Mouse (Mus musculus) central nervous system, embryonic 18 days (tissue): ENCODE data around the gene Olfr569. TPM values are rescaled to one million over a fixed set of nuclear protein-coding genes. Genes with fewer than 3 reads are reported as not detected.

Experiments
- polyA plus RNA-seq: library from polyadenylated mRNA; depleted of rRNA; stranded (reverse); fragments of >200 nt; gene quantifications from 2 replicates; pipeline ENCODE4 v1.2.3, GENCODE M21; 2012; rRNA removed

Olfr569 gene
- not detected in 2 replicates for polyA plus RNA-seq

DNA sequence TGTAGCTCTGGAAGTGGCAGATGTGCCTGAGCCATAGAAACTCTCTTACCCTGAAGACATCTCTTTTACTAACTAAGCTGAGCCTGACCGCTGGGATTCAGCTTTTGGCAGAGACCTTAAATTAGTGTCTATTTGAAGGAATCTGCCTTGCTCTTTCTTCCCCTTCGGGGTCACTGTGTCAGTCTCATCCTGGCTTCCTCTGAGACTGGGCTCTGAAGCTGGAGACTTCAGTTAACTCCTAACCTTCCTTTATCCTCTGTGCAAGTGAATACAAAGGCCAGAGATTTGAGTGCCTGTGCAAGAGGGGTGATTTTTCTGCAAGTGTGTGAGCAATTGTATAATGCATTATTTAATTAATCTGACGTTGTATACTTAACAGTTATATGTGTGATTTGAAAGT, at the start of gene Olfr569:
Gene Olfr569, minus strand, starts transcription at position 101 of the 400 bp plus-strand sequence.

DNA sequence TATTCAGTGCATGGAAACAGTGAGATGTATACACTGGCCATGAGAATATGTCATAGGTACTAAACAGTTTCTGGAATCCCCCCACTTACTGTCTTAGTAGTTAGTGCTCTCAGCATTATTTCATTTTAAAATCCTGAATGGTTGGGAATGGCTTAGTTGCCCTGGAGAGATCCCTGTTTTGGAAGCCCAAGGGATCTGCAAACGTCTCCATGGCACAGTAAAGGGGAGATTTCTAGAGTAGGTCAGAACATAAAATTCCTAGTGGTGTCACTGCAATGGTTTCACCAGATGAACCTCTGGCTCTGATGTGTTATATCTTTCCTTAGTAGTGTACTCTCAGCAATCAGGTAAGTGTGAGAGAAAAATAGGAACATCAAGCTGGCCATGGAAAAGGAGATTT, 33.4 kb upstream of the Olfr569 start, which contains the start of gene Olfr572:
Gene Olfr572, plus strand, starts transcription at position 301 of the 400 bp plus-strand sequence.

DNA sequence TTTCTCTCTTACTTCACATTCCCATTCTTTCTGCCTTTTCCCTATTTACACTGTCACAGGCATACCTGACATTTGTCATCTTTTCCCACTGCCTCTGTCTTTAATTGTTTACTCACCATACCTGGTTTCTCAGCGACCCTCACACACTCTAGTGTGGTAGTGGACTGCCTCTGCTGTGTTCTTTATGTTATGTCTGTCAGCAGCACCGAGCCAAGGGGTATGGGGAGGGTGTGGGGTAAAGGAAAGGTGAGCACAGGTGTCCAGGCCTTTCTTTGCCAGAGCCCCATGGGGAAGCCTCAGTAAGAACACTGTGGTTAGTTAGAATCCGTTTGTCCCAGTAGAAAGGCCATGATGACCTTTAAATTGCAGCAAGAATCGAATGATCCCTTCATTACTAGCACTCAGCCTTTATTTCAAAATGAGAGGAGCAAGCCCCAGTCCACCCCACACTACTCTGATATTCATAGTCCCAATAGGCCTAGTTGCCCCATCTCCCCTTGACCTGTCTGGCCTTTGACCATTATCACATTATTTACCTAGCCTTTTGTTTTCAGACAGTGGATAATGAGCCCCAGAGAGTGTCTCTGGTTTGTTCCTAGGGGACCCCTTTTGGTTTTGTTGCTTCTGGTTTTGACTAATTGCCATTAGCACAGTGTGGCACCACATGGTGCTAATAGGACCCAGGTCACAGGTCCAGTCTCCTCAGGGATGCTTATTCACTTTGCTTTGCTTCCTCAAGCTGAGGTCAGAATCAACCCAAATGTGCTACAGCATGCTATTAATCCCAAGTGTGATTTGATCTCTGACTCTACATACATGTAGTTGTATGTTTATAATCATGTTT, 26.6 kb upstream of the Olfr569 start, which contains the start of gene Olfr571:
Gene Olfr571, minus strand, starts transcription at position 505 of the 844 bp plus-strand sequence.

DNA sequence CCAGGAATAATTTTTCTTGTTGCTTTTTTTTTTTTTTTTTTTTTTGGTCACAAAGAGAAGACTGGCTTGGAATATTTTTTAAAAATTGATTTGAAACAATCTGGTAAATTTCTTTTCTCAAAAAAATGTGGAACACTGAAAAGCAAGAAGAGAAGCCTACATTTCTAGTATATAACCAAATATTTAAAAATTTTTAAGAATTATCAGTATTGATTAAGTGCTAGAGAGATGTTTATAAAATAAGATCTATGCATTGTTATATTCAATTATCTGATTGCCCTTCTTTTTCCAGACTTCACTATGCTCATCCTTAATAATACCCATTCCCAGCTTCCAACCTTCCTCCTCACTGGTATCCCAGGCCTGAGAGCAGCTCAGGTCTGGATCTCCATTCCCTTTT, 13.9 kb downstream of the Olfr569 start, which contains the start of gene Olfr568:
Gene Olfr568, plus strand, starts transcription at position 301 of the 400 bp plus-strand sequence.

DNA sequence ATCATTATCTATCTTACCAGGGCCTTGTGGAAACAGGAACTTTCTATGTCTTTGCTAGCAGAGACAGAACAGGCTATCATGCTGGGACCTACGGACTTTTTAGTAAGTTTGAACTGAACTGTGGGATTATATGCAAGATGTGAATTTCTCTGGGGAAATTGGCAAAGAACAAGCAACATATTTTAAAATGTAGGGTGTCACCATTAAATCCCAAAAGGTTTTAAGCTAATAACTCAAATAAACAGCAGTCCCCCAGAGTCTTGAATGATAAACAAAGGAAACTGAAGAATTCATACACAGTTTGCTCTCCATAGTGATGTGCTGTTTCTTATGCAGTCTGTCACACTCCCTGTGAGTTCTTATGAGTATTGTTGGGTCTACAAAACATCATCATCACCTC, 32.0 kb downstream of the Olfr569 start, which contains the start of gene Olfr566:
Gene Olfr566, minus strand, starts transcription at position 101 of the 400 bp plus-strand sequence.

Other genes starting within 250 kb of the Olfr569 start
- not detected in 2 replicates for gene Olfr555, start 232.1 kb downstream of the Olfr569 start, polyA plus RNA-seq
- not detected in 2 replicates for gene Olfr556, start 226.0 kb downstream of the Olfr569 start, polyA plus RNA-seq
- 13.5 and 14.2 TPM in 2 replicates for gene Trim68, start 203.6 kb downstream of the Olfr569 start, polyA plus RNA-seq
- not detected in 2 replicates for gene Olfr557, start 195.0 kb downstream of the Olfr569 start, polyA plus RNA-seq
- 0.05 and 0.15 TPM in 2 replicates for gene Olfr558, start 188.7 kb downstream of the Olfr569 start, polyA plus RNA-seq
- gene Olfr33, start 171.8 kb downstream of the Olfr569 start, polyA plus RNA-seq, result not detected in 2 replicates
- not detected in 2 replicates for gene Olfr559, start 163.4 kb downstream of the Olfr569 start, polyA plus RNA-seq
- gene Olfr560, start 131.5 kb downstream of the Olfr569 start, polyA plus RNA-seq, result not detected in 2 replicates
- 0.13 and 0.17 TPM in 2 replicates for gene Olfr78, start 131.4 kb downstream of the Olfr569 start, polyA plus RNA-seq
- not detected in 2 replicates for gene Olfr561, start 119.7 kb downstream of the Olfr569 start, polyA plus RNA-seq
- not detected in 2 replicates for gene Olfr564, start 87.4 kb downstream of the Olfr569 start, polyA plus RNA-seq
- gene Olfr566, start 32.1 kb downstream of the Olfr569 start, polyA plus RNA-seq, result not detected in 2 replicates
- not detected in 2 replicates for gene Olfr568, start 13.8 kb downstream of the Olfr569 start, polyA plus RNA-seq
- gene Olfr570, start 3.7 kb upstream of the Olfr569 start, polyA plus RNA-seq, result 0.05 TPM in 1 of 2 replicates, not detected in the other
- gene Olfr571, start 26.7 kb upstream of the Olfr569 start, polyA plus RNA-seq, result not detected in 2 replicates
- not detected in 2 replicates for gene Olfr572, start 33.5 kb upstream of the Olfr569 start, polyA plus RNA-seq
- gene Olfr573-ps1, start 51.7 kb upstream of the Olfr569 start, polyA plus RNA-seq, result not detected in 2 replicates
- gene Olfr574, start 57.6 kb upstream of the Olfr569 start, polyA plus RNA-seq, result not detected in 2 replicates
- not detected in 2 replicates for gene Olfr575, start 67.9 kb upstream of the Olfr569 start, polyA plus RNA-seq
- not detected in 2 replicates for gene Olfr576, start 71.8 kb upstream of the Olfr569 start, polyA plus RNA-seq
- gene Olfr577, start 85.1 kb upstream of the Olfr569 start, polyA plus RNA-seq, result not detected in 2 replicates
- gene Olfr578, start 98.4 kb upstream of the Olfr569 start, polyA plus RNA-seq, result not detected in 2 replicates
- not detected in 2 replicates for gene Olfr582, start 147.1 kb upstream of the Olfr569 start, polyA plus RNA-seq
- not detected in 2 replicates for gene Olfr583, start 160.4 kb upstream of the Olfr569 start, polyA plus RNA-seq
- not detected in 2 replicates for gene Olfr584, start 191.0 kb upstream of the Olfr569 start, polyA plus RNA-seq
- gene Olfr585, start 206.8 kb upstream of the Olfr569 start, polyA plus RNA-seq, result not detected in 2 replicates
- gene Olfr586, start 234.8 kb upstream of the Olfr569 start, polyA plus RNA-seq, result not detected in 2 replicates
- not detected in 2 replicates for gene Olfr588-ps1, start 250.0 kb upstream of the Olfr569 start, polyA plus RNA-seq